Mouse (Mus musculus) naive thymus-derived CD4-positive, alpha-beta T cell, adult 2 months (primary cell): ENCODE data around the gene Mgmt.

ENCODE experiments used
- DNase-seq: peaks from one replicate; pipeline ENCODE4 v3.0.0-alpha.2; 2011; ENCODE audit warnings: low read depth

Mgmt gene

DNA sequence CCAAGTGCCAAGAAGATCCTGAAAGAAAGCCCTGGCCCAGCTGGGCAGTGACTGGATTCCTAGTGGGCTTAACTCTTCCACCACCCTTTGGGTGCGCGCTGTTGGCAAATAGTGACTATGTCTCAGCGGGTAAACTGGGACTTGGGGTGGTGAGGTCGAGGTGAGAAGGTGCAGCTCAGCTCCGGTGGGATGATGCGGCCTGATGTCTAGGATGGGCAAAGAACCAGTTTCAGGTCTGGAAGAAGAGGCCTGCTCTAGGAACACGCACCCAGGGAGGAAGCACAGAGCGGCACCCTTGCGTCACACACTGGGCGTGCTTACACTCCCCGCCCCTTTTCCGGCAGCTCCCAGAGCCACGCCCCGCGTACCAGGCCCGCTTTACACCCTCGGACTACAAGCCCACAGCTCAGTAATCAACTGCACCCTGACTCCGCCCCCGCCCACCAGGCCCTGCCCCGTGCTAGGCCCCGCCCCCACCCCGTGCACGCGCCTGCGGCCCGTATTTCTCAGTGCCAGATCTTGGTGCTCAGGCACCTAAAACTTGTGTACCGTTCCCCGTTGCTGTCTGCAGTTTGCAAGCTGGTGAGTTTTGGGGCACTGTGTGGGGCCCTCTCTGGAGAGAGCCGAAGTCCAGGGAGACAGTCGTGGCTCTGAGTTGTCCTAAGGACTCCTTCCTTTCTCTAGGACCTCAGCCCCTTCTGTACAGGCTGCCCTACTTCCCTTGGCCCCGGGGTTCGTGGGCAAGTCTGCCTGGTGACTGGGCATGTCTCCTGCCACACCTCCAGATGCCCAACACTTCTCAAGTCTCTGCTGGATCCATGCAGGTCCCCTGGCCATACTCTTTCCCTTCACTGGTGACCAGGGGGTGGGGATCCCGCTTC is at the start of gene Mgmt:
Gene Mgmt (plus strand): TSS at position 509 of the 881 bp plus-strand sequence.
- DNase-seq: peak; percentile 90

DNA sequence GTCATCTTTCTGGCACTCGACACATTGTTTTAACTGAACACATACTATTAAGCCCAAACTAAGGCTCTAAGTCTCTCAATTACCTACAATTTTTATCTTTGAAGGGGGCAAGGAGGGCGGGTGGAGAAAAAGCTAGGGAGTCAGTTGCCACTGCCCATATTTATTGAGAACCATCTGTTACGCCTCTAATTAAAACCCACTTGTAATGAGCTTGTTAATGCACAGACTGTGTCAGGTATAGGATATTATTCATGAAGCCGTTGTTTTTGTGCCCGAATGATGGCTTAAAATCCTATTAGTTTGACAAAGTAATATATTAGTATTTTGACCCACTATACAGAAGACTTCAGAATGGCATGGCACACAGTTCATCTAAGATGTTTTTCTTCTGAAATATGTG is 49.6 kb upstream of the Mgmt start:
- DNase-seq: no peak

DNA sequence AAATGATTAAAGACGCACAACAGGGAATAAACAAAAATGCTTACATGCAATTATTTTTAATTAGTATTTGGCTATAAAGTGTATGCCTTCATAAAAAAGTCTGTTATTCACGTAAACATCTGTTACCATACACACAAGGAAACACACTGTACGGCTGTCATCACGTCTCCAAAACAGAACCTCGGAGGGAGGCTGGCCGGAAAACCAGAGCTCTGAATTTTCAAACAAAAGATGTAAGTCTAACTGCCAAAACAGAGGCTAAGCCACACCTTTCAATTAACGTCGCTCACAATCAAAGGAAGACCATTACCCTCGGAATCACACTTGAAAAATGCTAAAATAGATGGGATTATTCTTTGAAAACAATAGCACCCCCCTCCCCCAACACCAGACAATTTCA is 49.1 kb upstream of the Mgmt start:
- DNase-seq: no peak

- DNase-seq: no peak
Observed at GRCm38 (mm10) chr7:136846086-136846620, 48.3 kb upstream of the Mgmt start.

DNA sequence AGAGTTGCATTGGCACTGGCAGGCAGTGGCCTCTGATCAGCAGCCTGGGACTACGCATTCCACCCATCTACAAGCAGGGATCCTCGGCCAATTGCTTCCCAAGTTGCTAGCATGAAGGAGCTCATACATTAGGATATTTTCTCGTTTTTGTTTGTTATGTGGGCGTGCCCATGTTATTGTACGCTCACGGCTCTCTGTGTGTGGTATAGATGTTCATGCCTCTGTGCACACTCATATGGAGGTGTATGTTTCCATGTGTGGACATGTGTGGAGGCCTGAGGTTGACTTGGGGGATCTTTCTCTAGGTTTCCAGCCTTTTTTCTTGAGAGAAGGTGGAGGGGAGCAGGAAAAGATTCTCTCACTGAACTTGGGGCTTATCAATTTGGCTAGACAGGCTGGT is 46.8 kb upstream of the Mgmt start:
- no peak for DNase-seq

- DNase-seq: no peak
Observed at GRCm38 (mm10) chr7:136848761-136849160, 45.7 kb upstream of the Mgmt start.

GRCm38 (mm10) chr7:136849811-136850210 is 44.6 kb upstream of the Mgmt start:
- no peak for DNase-seq

DNA sequence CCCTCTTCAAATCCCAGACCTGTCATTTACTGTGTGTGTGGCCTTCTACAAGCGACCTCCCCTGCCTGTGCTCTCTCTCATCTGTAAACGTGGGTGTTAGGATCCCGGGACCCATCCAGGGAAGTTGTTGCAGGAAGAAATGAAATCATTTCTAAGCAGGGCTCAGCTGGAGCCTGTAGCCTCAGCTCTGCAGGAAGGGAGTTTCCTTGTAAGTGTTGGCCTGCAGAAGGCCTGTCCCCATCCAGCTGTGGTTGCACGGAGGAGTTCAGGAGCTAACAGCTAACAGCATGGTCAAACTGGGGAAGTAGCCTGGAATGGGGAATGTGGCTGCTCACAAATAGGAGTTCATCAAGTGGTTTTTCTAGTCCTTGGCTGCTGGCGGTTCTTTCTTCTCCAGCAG is 44.1 kb upstream of the Mgmt start:
- no peak for DNase-seq

DNA sequence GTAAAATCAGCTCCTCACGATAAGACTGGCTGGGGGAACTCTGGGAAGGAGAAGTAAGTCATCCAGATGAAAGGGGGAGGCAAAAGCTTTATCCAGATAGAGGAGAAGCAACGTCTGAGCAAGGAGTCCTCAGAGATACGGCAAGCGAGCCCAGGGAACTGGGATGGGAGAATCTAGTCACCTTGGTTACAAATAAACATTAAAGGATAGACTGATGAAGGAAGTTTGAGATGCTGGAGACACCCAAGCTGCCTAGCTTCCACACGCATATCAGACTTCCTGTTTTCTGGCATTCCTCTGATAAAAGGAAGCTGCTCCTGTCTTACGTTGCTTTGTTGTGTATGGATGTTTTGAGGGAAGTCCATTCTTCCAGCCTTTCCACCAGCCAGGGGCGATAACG is 42.5 kb upstream of the Mgmt start:
- no peak for DNase-seq

GRCm38 (mm10) chr7:136852721-136853120 is 41.7 kb upstream of the Mgmt start:
- DNase-seq: no peak

DNA sequence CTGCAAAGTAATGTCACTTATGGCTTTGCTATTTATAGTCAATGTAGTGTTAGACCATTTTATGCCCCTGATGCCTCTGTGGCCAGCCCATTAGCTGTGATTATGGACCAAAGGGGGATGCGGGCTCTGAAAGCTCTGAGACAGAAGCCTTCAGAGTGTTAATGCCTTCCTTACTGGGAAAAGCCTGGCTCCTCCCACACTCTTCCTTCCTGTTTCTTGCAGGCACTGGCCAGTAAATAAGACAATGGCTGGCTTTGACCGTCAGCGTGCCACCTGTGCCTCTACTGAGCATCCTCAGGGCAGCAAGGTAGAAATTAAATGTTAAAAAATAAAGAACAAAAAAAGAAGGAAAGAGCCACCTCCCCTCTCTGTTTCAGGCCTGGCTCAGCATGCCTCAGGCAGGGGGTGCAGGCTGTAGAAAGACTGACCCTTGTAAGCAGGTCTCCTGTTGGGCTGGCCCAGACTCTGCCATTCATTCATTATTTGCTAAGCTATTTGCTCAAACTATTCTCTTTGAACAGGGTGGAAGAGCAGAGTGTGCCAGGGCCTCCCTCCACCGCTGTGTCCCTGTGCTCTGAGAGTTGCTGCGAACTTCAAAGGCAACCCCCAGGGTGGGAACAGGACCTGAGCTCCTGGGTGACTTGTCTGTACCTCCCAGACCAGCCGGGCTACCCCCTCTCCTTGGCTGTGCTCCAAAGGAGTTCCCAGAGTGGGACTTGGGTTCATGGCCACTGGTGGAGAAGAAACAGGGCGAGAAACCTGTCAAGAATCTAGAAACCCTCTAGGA is 29.5 kb upstream of the Mgmt start:
- no peak for DNase-seq

GRCm38 (mm10) chr7:136865876-136866275 is 28.5 kb upstream of the Mgmt start:
- no peak for DNase-seq

DNA sequence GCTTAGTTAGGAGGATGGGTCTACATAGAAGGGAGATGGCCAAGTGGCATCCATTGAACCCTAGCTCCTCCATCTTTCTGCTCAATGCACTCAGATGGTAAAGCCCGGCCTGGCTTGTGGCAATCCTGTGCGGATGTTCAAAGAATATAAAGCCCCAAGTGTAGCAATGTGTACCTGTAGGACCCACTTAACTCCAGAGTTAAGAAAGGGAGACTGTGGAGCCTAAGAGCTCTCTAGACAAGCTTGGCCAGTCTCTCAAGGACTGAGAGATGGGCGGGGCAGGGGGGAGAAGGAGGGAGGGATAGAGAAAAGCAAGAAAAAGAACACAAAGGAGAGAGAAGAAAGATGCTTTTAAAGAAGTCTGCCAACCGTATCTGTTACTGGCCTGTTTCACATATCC is 27.9 kb upstream of the Mgmt start:
- no peak for DNase-seq

GRCm38 (mm10) chr7:136871535-136871934 is 22.9 kb upstream of the Mgmt start:
- no peak for DNase-seq

DNA sequence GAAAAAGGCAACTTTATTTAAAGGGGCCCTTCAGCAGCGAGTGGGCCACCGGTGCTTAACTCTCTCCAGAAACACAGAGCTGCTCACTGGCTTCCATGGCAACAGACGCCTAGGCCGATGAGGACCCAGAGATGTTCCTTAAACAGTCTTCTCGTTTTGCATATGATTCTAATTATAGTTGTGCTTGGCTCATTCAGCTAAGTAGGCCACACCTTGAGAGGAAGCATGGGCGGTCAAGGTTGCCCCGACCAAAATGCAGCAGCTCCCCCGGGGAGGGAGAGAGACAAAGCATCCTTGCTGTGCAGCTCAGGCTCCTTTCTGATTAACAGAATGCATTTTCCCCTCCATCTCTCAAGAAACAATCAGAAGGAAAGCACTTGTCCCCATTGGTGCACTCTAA is 22.4 kb upstream of the Mgmt start:
- no peak for DNase-seq

- DNase-seq: no peak
Observed at GRCm38 (mm10) chr7:136874396-136874795, 20.0 kb upstream of the Mgmt start.

- no peak for DNase-seq
Observed at GRCm38 (mm10) chr7:136880386-136880785, 14.0 kb upstream of the Mgmt start.

- no peak for DNase-seq
Observed at GRCm38 (mm10) chr7:136888161-136888560, 6.3 kb upstream of the Mgmt start.

- no peak for DNase-seq
Observed at GRCm38 (mm10) chr7:136895356-136895755, 942 bp downstream of the Mgmt start.

- no peak for DNase-seq
Observed at GRCm38 (mm10) chr7:136895851-136896250, 1.4 kb downstream of the Mgmt start.

- DNase-seq: no peak
Observed at GRCm38 (mm10) chr7:136897481-136897880, 3.1 kb downstream of the Mgmt start.

- no peak for DNase-seq
Observed at GRCm38 (mm10) chr7:136898005-136898404, 3.6 kb downstream of the Mgmt start.

DNA sequence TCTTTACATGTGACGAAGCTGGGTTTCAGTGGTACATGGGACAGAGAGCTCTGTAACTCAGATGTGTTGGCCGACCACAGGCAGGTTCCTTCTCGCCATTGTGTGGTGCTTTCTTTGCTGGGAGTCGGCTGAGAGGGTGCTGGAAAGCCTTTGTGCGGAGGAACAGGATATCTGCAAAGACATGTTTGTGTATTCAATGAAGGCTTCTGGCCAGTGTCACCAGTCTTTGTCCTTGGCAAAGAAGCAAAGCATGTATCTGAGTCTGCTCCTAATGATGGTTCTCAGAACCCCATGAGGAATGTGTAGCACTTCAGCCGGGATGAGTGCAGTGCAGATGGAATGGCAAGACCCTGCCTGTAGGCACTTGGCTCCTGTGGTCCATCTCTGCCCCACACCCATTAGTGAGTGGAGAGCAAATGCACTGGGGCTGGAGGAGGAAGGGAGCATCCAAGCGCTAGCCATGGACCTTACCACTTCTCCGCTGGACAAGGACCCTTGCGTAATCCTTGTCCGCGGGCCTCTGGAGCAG is 14.3 kb downstream of the Mgmt start:
- no peak for DNase-seq
